Mouse (Mus musculus) neural tube, embryonic 11.5 days (tissue): ENCODE measurements around the gene Rcc1l. TPM values are rescaled to one million over a fixed set of nuclear protein-coding genes. Genes with fewer than 3 reads are reported as not detected.

ENCODE experiments used
- ATAC-seq: fragments of 200-750 bp; cut with Nextera tagmentation; 2 replicates; pipeline ENCODE4 v1.8.0; 2017; ENCODE audit warnings: moderate number of reproducible peaks, mild to moderate bottlenecking, moderate TSS enrichment, moderate library complexity; ENCODE audit not compliant: insufficient read depth, low FRiP score, low TSS enrichment
- DNase-seq: peaks from one replicate; pipeline ENCODE4 v3.0.0-alpha.2; 2015; ENCODE audit warnings: low spot score
- H3K27ac ChIP-seq: fragments of 300-500 bp; sonication (generic); 2 replicates; pipeline ENCODE4 v1.5.1; 2014; ENCODE audit warnings: low read depth, mild to moderate bottlenecking, low read length
- H3K27me3 ChIP-seq: fragments of 300-500 bp; sonication (generic); 2 replicates; pipeline ENCODE4 v1.6.1; 2014; ENCODE audit warnings: mild to moderate bottlenecking, low read length, mixed read lengths; ENCODE audit not compliant: control insufficient read depth, insufficient read depth
- H3K36me3 ChIP-seq: fragments of 300-500 bp; sonication (generic); 2 replicates; pipeline ENCODE4 v1.6.1; 2014; ENCODE audit warnings: mild to moderate bottlenecking, low read length, moderate library complexity, mixed read lengths; ENCODE audit not compliant: control insufficient read depth, insufficient read depth
- H3K4me1 ChIP-seq: fragments of 300-500 bp; sonication (generic); 2 replicates; pipeline ENCODE4 v1.6.1; 2014; ENCODE audit warnings: low read length, mixed read lengths; ENCODE audit not compliant: control insufficient read depth, insufficient read depth
- H3K4me2 ChIP-seq: fragments of 300-500 bp; sonication (generic); 2 replicates; pipeline ENCODE4 v1.6.1; 2014; ENCODE audit warnings: low read depth, mild to moderate bottlenecking, moderate library complexity
- H3K4me3 ChIP-seq: fragments of 300-500 bp; sonication (generic); 2 replicates; pipeline ENCODE4 v1.5.1; 2014; ENCODE audit warnings: low read depth, low read length
- H3K9ac ChIP-seq: fragments of 300-500 bp; sonication (generic); 2 replicates; pipeline ENCODE4 v1.6.1; 2014; ENCODE audit warnings: mild to moderate bottlenecking, low read length
- H3K9me3 ChIP-seq: fragments of 300-500 bp; sonication (generic); 2 replicates; pipeline ENCODE4 v1.6.1; 2016; ENCODE audit warnings: low read length; ENCODE audit not compliant: control insufficient read depth
- WGBS: fragments of 180-500 bp; shearing (Covaris S2); extraction: QIAGEN DNeasy Blood & Tissue Kit; methylation state at CpG from one replicate; pipeline ENCODE4 v1.1.7; 2014; 5-methylcytosine and 5-hydroxymethylcytosine counted together
- polyA plus RNA-seq: library from polyadenylated mRNA; unstranded; fragments of >200 nt; fragmentation: Nextera tagmentation; extraction: Ambion mirVana; gene quantifications from 2 replicates; pipeline ENCODE4 v1.2.1, GENCODE M21; 2014

Gene Rcc1l
- polyA plus RNA-seq, 1 experiment from 2014 or later, result 23.6 TPM

GRCm38 (mm10) chr5:134155916-134156466 is 20.6 kb downstream of the Rcc1l start:
- Histone ChIP-seq H3K9me3 (no peaks in the 10 kb centered on the region), H3K9ac (no peak overlapping the region), H3K27ac (no peak overlapping the region), H3K4me1 (no peaks in the 10 kb centered on the region), H3K4me3 (no peak overlapping the region), H3K4me2 (no peak overlapping the region), H3K27me3 (no peaks in the 10 kb centered on the region), H3K36me3 (peaks cover 13% of the 10 kb centered on the region)
- DNase-seq (no peak), ATAC-seq (no peak)
- WGBS, result 90% methylated on average over 7 of the region's 7 CpGs

GRCm38 (mm10) chr5:134151895-134152294 is 24.7 kb downstream of the Rcc1l start:
- no peak overlapping the region for H3K27ac ChIP-seq
- H3K9ac ChIP-seq, result no peak overlapping the region
- WGBS, result 89% methylated on average over 11 of the region's 11 CpGs
- no peaks in the 10 kb centered on the region for H3K4me1 ChIP-seq
- peaks cover 11% of the 10 kb centered on the region for H3K36me3 ChIP-seq
- H3K4me3 ChIP-seq, result no peak overlapping the region
- no peaks in the 10 kb centered on the region for H3K9me3 ChIP-seq
- no peaks in the 10 kb centered on the region for H3K27me3 ChIP-seq
- H3K4me2 ChIP-seq, result no peak overlapping the region
- DNase-seq (no peak), ATAC-seq (no peak)

- WGBS, result 92% methylated on average over 4 of the region's 4 CpGs
- Histone ChIP-seq H3K9ac (no peak overlapping the region), H3K36me3 (peaks cover 2% of the 10 kb centered on the region), H3K27ac (no peak overlapping the region), H3K4me3 (no peak overlapping the region), H3K4me1 (no peaks in the 10 kb centered on the region), H3K27me3 (no peaks in the 10 kb centered on the region), H3K4me2 (no peak overlapping the region), H3K9me3 (no peaks in the 10 kb centered on the region)
- DNase-seq, result no peak
- no peak for ATAC-seq
These were observed 28.4 kb downstream of the Rcc1l start for GRCm38 (mm10) chr5:134148153-134148552.

- no peaks in the 10 kb centered on the region for H3K4me1 ChIP-seq
- no peak for DNase-seq
- no peak for ATAC-seq
- H3K9ac ChIP-seq, result no peak overlapping the region
- H3K4me2 ChIP-seq, result no peak overlapping the region
- H3K4me3 ChIP-seq, result no peak overlapping the region
- no peaks in the 10 kb centered on the region for H3K9me3 ChIP-seq
- WGBS, result 94% methylated on average over 10 of the region's 10 CpGs
- no peaks in the 10 kb centered on the region for H3K27me3 ChIP-seq
- H3K27ac ChIP-seq, result no peak overlapping the region
- H3K36me3 ChIP-seq, result peaks cover 3% of the 10 kb centered on the region
These were observed 29.3 kb downstream of the Rcc1l start for GRCm38 (mm10) chr5:134147194-134147753.

- 94% methylated on average over 8 of the region's 8 CpGs for WGBS
- no peak overlapping the region for H3K4me2 ChIP-seq
- H3K4me1 ChIP-seq, result no peaks in the 10 kb centered on the region
- no peak for DNase-seq
- H3K27me3 ChIP-seq, result no peaks in the 10 kb centered on the region
- H3K27ac ChIP-seq, result no peak overlapping the region
- no peak for ATAC-seq
- no peak overlapping the region for H3K4me3 ChIP-seq
- H3K9me3 ChIP-seq, result no peaks in the 10 kb centered on the region
- H3K9ac ChIP-seq, result no peak overlapping the region
- H3K36me3 ChIP-seq, result peaks cover 4% of the 10 kb centered on the region
These were observed 31.6 kb downstream of the Rcc1l start for GRCm38 (mm10) chr5:134144986-134145385.

- H3K36me3 ChIP-seq, result peaks cover 4% of the 10 kb centered on the region
- no peak overlapping the region for H3K4me2 ChIP-seq
- no peak overlapping the region for H3K27ac ChIP-seq
- no peak overlapping the region for H3K9ac ChIP-seq
- 81% methylated on average over 11 of the region's 11 CpGs for WGBS
- ATAC-seq (no peak), DNase-seq (no peak)
- H3K4me1 ChIP-seq, result no peaks in the 10 kb centered on the region
- no peaks in the 10 kb centered on the region for H3K27me3 ChIP-seq
- H3K9me3 ChIP-seq, result no peaks in the 10 kb centered on the region
- H3K4me3 ChIP-seq, result no peak overlapping the region
These were observed 34.2 kb downstream of the Rcc1l start for GRCm38 (mm10) chr5:134142381-134142780.

- Histone ChIP-seq H3K4me3 (no peak overlapping the region), H3K27ac (no peak overlapping the region), H3K27me3 (no peaks in the 10 kb centered on the region), H3K9me3 (no peaks in the 10 kb centered on the region), H3K4me2 (no peak overlapping the region), H3K9ac (no peak overlapping the region), H3K4me1 (no peaks in the 10 kb centered on the region), H3K36me3 (peaks cover 4% of the 10 kb centered on the region; the same call in 1 of the 2 replicates)
- WGBS, result 77% methylated on average over 7 of the region's 7 CpGs
- ATAC-seq (no peak), DNase-seq (no peak)
These were observed 35.3 kb downstream of the Rcc1l start for GRCm38 (mm10) chr5:134141236-134141635.

- no peak overlapping the region for H3K9ac ChIP-seq
- ATAC-seq, result no peak
- DNase-seq, result no peak
- no peaks in the 10 kb centered on the region for H3K9me3 ChIP-seq
- no peak overlapping the region for H3K4me2 ChIP-seq
- H3K36me3 ChIP-seq, result peaks cover 6% of the 10 kb centered on the region; the same call in 1 of the 2 replicates
- no peaks in the 10 kb centered on the region for H3K4me1 ChIP-seq
- H3K4me3 ChIP-seq, result no peak overlapping the region
- H3K27me3 ChIP-seq, result no peaks in the 10 kb centered on the region
- H3K27ac ChIP-seq, result no peak overlapping the region
- WGBS, result 85% methylated on average over 6 of the region's 6 CpGs
These were observed 37.1 kb downstream of the Rcc1l start for GRCm38 (mm10) chr5:134139429-134139828.

GRCm38 (mm10) chr5:134137933-134138332 is 38.6 kb downstream of the Rcc1l start:
- H3K27me3 ChIP-seq, result no peaks in the 10 kb centered on the region
- no peak overlapping the region for H3K9ac ChIP-seq
- no peaks in the 10 kb centered on the region for H3K4me1 ChIP-seq
- H3K4me2 ChIP-seq, result no peak overlapping the region
- no peaks in the 10 kb centered on the region for H3K9me3 ChIP-seq
- no peak overlapping the region for H3K27ac ChIP-seq
- H3K36me3 ChIP-seq, result peaks cover 6% of the 10 kb centered on the region; the same call in 1 of the 2 replicates
- no peak overlapping the region for H3K4me3 ChIP-seq
- DNase-seq, result no peak
- ATAC-seq, result no peak
- 93% methylated on average over 5 of the region's 5 CpGs for WGBS
